Mouse (Mus musculus) spleen, adult 2 months (tissue): ENCODE results near the gene Wnt1.

Experiments used
- CTCF ChIP-seq: fragments of 200-500 bp; IDR thresholded peaks from 2 replicates; pipeline ENCODE4 v1.5.1; 2011; ENCODE audit warnings: mild to moderate bottlenecking, inconsistent platforms; ENCODE audit not compliant: insufficient read depth, insufficient read length, insufficient replicate concordance; ENCODE audit errors: extremely low read depth
- POLR2A ChIP-seq: fragments of 200-500 bp; IDR thresholded peaks from 2 replicates; pipeline ENCODE4 v1.6.1; 2011; ENCODE audit warnings: low read depth, low read length, inconsistent platforms

DNA sequence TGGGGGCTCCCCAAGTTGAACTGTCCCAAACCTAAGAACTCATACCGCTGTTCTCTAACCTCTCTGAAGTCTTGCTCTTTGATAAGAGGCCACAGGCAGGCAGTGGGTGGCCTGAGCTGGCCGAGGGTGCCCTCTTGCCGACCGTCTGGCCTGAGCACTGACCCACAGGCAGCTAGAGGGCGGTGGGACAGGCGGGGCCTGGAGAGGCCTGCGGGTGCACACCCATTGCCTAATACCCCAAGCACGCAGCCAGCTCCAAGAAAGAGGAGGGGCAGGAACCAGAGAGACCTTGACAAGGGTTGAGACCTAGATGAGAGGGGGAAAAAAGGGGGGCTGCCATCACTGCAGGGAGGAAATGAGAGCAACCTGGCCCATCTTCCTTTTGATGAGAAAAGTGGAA lies 9.6 kb upstream of the Wnt1 start:
- TF ChIP-seq CTCF (no peak), POLR2A (no peak)
